Mouse (Mus musculus): Measurements from ENCODE around the gene Mamstr. TPM values are rescaled to one million over a fixed set of nuclear protein-coding genes. Genes with fewer than 3 reads are reported as not detected.

Gene Mamstr
- total and polyA plus RNA-seq, 3 experiments, result 3.8 to 11.3 (median 4.0) TPM

DNA sequence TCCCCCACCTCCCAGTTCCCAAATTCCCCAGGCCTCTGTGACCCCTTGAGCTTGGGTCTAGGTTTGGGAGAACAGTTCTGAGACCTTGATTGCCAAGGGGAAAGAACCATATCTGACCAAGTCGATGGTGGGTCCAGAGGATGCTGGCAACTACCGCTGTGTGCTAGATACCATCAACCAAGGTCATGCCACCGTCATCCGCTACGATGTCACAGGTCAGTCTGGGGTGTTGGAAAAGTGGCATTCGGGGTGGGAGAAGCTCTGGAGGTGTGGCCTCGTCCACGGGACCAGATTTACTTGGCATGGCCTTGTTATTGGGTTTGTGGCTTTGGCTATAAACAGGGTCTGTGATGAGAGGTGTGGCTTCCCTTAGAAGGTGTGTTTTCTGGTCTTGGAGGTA, 14.3 kb upstream of the Mamstr start:
- intact Hi-C loops (cut with DNase I), result no loop called here
- 89% methylated on average over 8 of the region's 8 CpGs for WGBS
- DNase-seq, result no peak

DNA sequence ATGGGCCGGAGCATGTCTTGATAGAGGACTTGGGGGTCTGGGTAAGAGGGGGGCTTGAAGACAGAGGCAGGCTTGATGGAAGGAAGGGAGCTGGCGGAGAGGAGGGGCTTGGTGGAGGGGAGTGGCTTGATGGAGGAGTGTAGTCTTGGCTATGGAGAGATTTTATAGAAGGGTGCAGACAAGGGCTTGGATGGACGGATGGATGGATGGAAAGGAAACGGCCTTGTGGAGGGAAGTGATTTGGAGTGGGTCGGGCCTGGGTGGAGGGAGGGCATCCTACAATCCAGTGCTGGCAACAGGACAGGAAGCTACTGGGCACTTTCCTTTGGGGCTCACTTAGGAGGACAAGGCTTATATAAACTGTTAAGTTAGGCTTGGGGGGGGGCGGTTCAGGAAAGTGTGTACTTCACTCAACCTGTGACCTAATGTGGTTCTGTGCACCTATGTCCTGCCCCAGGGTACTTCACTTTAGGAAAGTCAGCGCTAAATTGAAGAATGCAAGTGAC, 13.2 kb upstream of the Mamstr start:
- 64% methylated on average over 7 of the region's 7 CpGs for WGBS
- peak overlapping the region; percentile 78 for H3K9ac ChIP-seq (ENCODE audit: low read depth, low read length)
- H3K4me3 ChIP-seq, result peak overlapping the region; percentile 65
- no peak for TF ChIP-seq EP300 (IDR thresholded peaks at IDR 0.05; ENCODE audit: insufficient read depth, low read depth, low read length)
- no peak for TF ChIP-seq CTCF (IDR thresholded peaks at IDR 0.05)
- TF ChIP-seq POLR2A (IDR thresholded peaks at IDR 0.05; ENCODE audit: insufficient read depth, low read depth, low read length), result no peak
- H3K27ac ChIP-seq, result peak overlapping the region; percentile 96
- intact Hi-C loops (cut with DNase I), result loop anchor here (1.0 to 2.0 kb wide), 2 partner anchors 14 to 38 kb away; no protein-coding TSS in a partner anchor
- peaks cover 8% of the 10 kb centered on the region for H3K36me3 ChIP-seq (ENCODE audit: control insufficient read depth, insufficient read depth, low read length)
- H3K79me2 ChIP-seq (replicated peaks; ENCODE audit: control insufficient read depth, insufficient read depth, low read length), result no peaks in the 10 kb centered on the region; the same call in 1 of the 2 replicates
- DNase-seq, result no peak
- H3K4me1 ChIP-seq (ENCODE audit: control insufficient read depth, insufficient read depth, low read length), result peaks cover 2% of the 10 kb centered on the region; the same call in 1 of the 2 replicates
- no peaks in the 10 kb centered on the region for H3K27me3 ChIP-seq (ENCODE audit: control insufficient read depth, insufficient read depth, low read length)

More for the DNA sequence above, 14.3 kb upstream of the Mamstr start:
- Histone ChIP-seq H3K4me1 (ENCODE audit: control insufficient read depth, insufficient read depth, low read length) (peaks cover 2% of the 10 kb centered on the region; the same call in 1 of the 2 replicates), H3K36me3 (ENCODE audit: control insufficient read depth, insufficient read depth, low read length) (peaks cover 2% of the 10 kb centered on the region; the same call in 1 of the 2 replicates), H3K79me2 (replicated peaks; ENCODE audit: control insufficient read depth, insufficient read depth, low read length) (no peaks in the 10 kb centered on the region; the same call in 1 of the 2 replicates), H3K4me3 (no peak overlapping the region), H3K9ac (ENCODE audit: low read depth, low read length) (no peak overlapping the region), H3K27me3 (ENCODE audit: control insufficient read depth, insufficient read depth, low read length) (no peaks in the 10 kb centered on the region), H3K27ac (no peak overlapping the region)
- TF ChIP-seq EP300 (IDR thresholded peaks at IDR 0.05; ENCODE audit: insufficient read depth, low read depth, low read length), result no peak
- TF ChIP-seq CTCF (IDR thresholded peaks at IDR 0.05), result no peak
- TF ChIP-seq POLR2A (IDR thresholded peaks at IDR 0.05; ENCODE audit: insufficient read depth, low read depth, low read length), result no peak

DNA sequence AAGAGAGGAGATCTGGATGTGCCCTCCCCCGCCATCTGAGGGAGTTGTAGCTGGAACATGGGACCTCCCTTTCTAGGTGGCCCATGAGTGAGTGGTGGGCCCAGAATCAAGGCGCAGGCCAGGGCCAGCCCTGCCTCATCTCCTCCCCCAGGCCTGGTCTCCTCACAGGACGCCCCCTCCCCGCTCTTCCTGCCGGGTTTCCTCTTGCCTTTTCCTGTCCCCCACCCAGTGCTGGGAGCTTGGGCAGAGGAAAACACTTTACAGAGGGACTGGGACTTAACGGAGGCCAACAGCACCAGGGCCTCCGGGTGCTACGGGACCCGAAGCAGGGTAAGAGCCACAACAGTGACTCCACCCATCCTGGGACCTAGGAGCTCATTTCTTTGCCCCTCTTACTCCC, 12.5 kb upstream of the Mamstr start, which contains the start of gene Rasip1:
Rasip1 (plus strand) TSS at position 228 of the 400 bp plus-strand sequence.
- Histone ChIP-seq H3K27ac (peak within 1 kb of the TSS; percentile 96), H3K9ac (ENCODE audit: low read depth, low read length) (peak within 1 kb of the TSS; percentile 78), H3K27me3 (ENCODE audit: control insufficient read depth, insufficient read depth, low read length) (no peaks in the 10 kb centered on the region), H3K4me3 (peak within 1 kb of the TSS; percentile 65), H3K4me1 (ENCODE audit: control insufficient read depth, insufficient read depth, low read length) (peaks cover 2% of the 10 kb centered on the region; the same call in 1 of the 2 replicates), H3K79me2 (replicated peaks; ENCODE audit: control insufficient read depth, insufficient read depth, low read length) (no peaks in the 10 kb centered on the region; the same call in 1 of the 2 replicates), H3K36me3 (ENCODE audit: control insufficient read depth, insufficient read depth, low read length) (peaks cover 8% of the 10 kb centered on the region)
- TF ChIP-seq EP300 (IDR thresholded peaks at IDR 0.05; ENCODE audit: insufficient read depth, low read depth, low read length), result 0 out of 2 replicates have a peak, but pooled peaks have one; percentile 76
- peak; percentile 97 for TF ChIP-seq POLR2A (IDR thresholded peaks at IDR 0.05; ENCODE audit: insufficient read depth, low read depth, low read length)
- TF ChIP-seq CTCF (IDR thresholded peaks at IDR 0.05), result no peak
- DNase-seq, result peak; percentile 76 to 81
- intact Hi-C loops (cut with DNase I), result loop anchor here (1.0 to 2.0 kb wide), 2 partner anchors 13 to 38 kb away; no protein-coding TSS in a partner anchor
- 50% methylated on average over 9 of the region's 9 CpGs for WGBS

DNA sequence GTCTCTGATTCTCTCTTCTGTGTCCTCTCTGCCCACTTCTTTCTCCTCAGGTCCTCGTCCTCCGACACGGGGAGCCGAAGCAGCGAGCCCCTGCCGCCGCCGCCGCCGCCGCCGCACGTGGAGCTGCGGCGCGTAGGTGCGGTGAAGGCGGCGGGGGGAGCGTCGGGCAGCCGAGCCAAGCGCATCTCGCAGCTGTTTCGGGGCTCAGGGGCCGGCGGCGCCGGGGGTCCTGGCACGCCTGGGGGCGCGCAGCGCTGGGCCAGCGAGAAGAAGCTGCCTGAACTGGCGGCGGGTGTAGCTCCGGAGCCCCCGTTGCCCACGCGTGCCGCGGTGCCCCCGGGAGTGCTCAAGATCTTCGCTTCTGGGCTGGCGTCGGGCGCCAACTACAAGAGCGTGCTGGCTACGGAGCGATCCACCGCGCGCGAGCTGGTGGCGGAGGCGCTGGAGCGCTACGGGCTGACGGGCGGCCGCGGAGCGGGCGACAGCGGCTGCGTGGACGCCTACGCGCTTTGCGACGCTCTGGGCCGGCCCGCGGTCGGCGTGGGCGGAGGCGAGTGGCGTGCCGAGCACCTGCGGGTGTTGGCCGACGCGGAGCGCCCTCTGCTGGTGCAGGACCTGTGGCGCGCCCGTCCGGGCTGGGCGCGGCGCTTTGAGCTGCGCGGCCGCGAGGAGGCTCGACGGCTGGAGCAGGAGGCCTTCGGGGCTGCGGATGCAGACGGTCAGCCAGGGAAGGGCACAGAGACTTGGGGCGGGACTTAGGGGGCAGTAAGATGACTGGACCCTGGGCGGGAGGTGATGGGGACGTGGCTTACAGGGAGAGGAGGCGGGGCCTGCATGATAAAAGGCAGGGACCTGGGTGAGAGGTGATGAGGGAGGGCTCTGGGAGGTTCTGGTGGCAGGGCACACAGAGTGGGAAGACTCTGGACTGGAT, 11.1 kb upstream of the Mamstr start:
- peak overlapping the region; percentile 65 for H3K4me3 ChIP-seq
- H3K79me2 ChIP-seq (replicated peaks; ENCODE audit: control insufficient read depth, insufficient read depth, low read length), result no peaks in the 10 kb centered on the region; the same call in 1 of the 2 replicates
- peak overlapping the region; percentile 78 for H3K9ac ChIP-seq (ENCODE audit: low read depth, low read length)
- no peaks in the 10 kb centered on the region for H3K27me3 ChIP-seq (ENCODE audit: control insufficient read depth, insufficient read depth, low read length)
- TF ChIP-seq POLR2A (IDR thresholded peaks at IDR 0.05; ENCODE audit: insufficient read depth, low read depth, low read length), result peak; percentile 55; the same call in 1 of the 2 replicates
- TF ChIP-seq CTCF (IDR thresholded peaks at IDR 0.05), result no peak; the same call in 1 of the 2 replicates
- TF ChIP-seq EP300 (IDR thresholded peaks at IDR 0.05; ENCODE audit: insufficient read depth, low read depth, low read length), result 0 out of 2 replicates have a peak, but pooled peaks have one; percentile 48
- 2% methylated on average over 102 of the region's 105 CpGs for WGBS
- intact Hi-C loops (cut with DNase I), result loop anchor here (1.0 kb wide), 1 partner anchor 54 kb away; no protein-coding TSS in a partner anchor
- peak overlapping the region; percentile 96 for H3K27ac ChIP-seq
- H3K36me3 ChIP-seq (ENCODE audit: control insufficient read depth, insufficient read depth, low read length), result peaks cover 15% of the 10 kb centered on the region
- DNase-seq, result peak; percentile 92 to 93
- peaks cover 3% of the 10 kb centered on the region for H3K4me1 ChIP-seq (ENCODE audit: control insufficient read depth, insufficient read depth, low read length)

DNA sequence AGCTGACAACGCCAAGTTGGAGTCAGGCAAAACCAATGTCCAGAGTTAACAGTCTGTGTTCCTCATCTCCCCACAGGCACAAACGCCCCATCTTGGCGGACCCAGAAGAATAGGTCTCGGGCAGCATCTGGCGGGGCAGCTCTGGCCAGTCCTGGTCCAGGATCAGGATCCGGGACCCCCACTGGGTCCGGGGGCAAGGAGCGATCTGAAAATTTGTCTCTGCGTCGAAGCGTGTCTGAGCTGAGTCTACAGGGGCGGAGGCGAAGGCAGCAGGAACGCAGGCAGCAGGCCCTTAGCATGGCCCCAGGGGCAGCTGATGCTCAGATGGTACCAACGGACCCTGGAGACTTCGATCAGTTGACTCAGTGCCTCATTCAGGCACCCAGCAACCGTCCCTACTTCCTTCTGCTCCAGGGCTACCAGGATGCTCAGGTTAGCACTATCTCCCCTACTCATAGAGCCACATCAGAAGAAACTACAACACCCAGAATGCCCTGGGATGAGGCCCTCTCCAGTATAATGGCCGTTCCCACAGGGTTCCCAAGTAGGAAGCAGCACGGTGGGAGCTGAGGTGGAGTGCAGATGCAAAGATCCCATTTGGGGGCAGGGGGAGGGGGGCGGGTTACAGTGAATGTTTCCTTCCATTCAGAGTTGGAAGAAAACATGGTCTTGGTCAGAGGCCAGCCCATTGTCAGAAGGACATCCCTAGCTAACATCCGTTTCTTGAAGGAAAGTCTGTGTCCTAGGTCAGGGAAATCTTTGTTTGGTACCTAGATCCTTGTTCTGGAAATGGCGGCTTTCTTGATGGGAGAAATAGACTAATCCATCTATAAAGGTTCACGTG, 9.5 kb upstream of the Mamstr start:
- Histone ChIP-seq H3K27me3 (ENCODE audit: control insufficient read depth, insufficient read depth, low read length) (no peaks in the 10 kb centered on the region), H3K4me1 (ENCODE audit: control insufficient read depth, insufficient read depth, low read length) (peaks cover 9% of the 10 kb centered on the region), H3K36me3 (ENCODE audit: control insufficient read depth, insufficient read depth, low read length) (peaks cover 15% of the 10 kb centered on the region), H3K79me2 (replicated peaks; ENCODE audit: control insufficient read depth, insufficient read depth, low read length) (no peaks in the 10 kb centered on the region; the same call in 1 of the 2 replicates), H3K9ac (ENCODE audit: low read depth, low read length) (peak overlapping the region; percentile 37; the same call in 1 of the 2 replicates), H3K27ac (peak overlapping the region; percentile 42), H3K4me3 (peak overlapping the region; percentile 20; the same call in 1 of the 2 replicates)
- DNase-seq, result peak in 1 of 2 experiments; percentile 26
- intact Hi-C loops (cut with DNase I), result no loop called here
- 59% methylated on average over 23 of the region's 23 CpGs for WGBS
- no peak for TF ChIP-seq EP300 (IDR thresholded peaks at IDR 0.05; ENCODE audit: insufficient read depth, low read depth, low read length)
- no peak for TF ChIP-seq POLR2A (IDR thresholded peaks at IDR 0.05; ENCODE audit: insufficient read depth, low read depth, low read length)
- no peak for TF ChIP-seq CTCF (IDR thresholded peaks at IDR 0.05)
